Mouse (Mus musculus) brown adipose tissue, adult 24 weeks (tissue): ENCODE data around the gene Dusp6. TPM values are rescaled to one million over a fixed set of nuclear protein-coding genes. Genes with fewer than 3 reads are reported as not detected.

Source experiments
- H3K27ac ChIP-seq: fragments of 200-500 bp; replicated peaks from 2 replicates; pipeline ENCODE4 v1.5.1; 2012; ENCODE audit warnings: low read depth, mild to moderate bottlenecking, low read length
- H3K4me1 ChIP-seq: fragments of 200-500 bp; 2 replicates; pipeline ENCODE4 v1.6.1; 2012; ENCODE audit warnings: low read length, mixed read lengths; ENCODE audit not compliant: control insufficient read depth, insufficient read depth, insufficient read length
- H3K4me3 ChIP-seq: fragments of 200-500 bp; 2 replicates; pipeline ENCODE4 v1.5.1; 2012; ENCODE audit warnings: low read depth, mild to moderate bottlenecking, low read length, moderate library complexity; ENCODE audit not compliant: insufficient read depth
- polyA plus RNA-seq: library from polyadenylated mRNA; stranded (reverse); fragments of >200 nt; gene quantifications from 2 replicates; pipeline ENCODE4 v1.2.4, GENCODE M21; 2012; ENCODE audit not compliant: missing spikeins, insufficient read depth, insufficient read length

The Dusp6 gene
- polyA plus RNA-seq, 1 experiment, result 47.6 TPM

- H3K4me3 ChIP-seq, result peak overlapping the region; percentile 82
- H3K4me1 ChIP-seq, result peaks cover 5% of the 10 kb centered on the region
Observed at GRCm38 (mm10) chr10:99262319-99262866, 638 bp upstream of the Dusp6 start.

DNA sequence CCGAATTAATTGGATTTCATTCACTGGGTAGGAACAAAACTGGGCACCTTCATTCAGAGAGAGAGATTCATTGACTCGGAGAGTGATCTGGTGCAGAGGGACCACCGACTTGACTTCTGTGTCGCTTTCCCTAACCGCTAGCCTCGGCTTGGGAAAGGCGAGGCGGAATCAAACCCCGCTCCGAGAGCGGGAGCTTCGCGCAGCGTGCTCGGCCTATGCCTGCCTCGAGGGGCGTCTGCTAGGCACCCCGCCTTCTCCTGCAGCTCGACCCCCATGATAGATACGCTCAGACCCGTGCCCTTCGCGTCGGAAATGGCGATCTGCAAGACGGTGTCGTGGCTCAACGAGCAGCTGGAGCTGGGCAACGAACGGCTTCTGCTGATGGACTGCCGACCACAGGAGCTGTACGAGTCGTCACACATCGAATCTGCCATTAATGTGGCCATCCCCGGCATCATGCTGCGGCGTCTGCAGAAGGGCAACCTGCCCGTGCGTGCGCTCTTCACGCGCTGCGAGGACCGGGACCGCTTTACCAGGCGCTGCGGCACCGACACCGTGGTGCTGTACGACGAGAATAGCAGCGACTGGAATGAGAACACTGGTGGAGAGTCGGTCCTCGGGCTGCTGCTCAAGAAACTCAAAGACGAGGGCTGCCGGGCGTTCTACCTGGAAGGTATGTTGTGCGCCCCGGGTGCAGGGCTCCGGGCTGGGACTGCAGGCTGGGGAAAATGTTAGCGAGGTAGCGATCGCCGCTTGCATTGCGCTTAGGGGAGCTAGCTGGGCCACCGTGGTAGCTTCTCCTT lies 589 bp downstream of the Dusp6 start:
- Histone ChIP-seq H3K27ac (peak overlapping the region; percentile 83), H3K4me1 (peaks cover 6% of the 10 kb centered on the region), H3K4me3 (peak overlapping the region; percentile 82)

More at GRCm38 (mm10) chr10:99262319-99262866, 638 bp upstream of the Dusp6 start:
- H3K27ac ChIP-seq, result peak overlapping the region; percentile 98

DNA sequence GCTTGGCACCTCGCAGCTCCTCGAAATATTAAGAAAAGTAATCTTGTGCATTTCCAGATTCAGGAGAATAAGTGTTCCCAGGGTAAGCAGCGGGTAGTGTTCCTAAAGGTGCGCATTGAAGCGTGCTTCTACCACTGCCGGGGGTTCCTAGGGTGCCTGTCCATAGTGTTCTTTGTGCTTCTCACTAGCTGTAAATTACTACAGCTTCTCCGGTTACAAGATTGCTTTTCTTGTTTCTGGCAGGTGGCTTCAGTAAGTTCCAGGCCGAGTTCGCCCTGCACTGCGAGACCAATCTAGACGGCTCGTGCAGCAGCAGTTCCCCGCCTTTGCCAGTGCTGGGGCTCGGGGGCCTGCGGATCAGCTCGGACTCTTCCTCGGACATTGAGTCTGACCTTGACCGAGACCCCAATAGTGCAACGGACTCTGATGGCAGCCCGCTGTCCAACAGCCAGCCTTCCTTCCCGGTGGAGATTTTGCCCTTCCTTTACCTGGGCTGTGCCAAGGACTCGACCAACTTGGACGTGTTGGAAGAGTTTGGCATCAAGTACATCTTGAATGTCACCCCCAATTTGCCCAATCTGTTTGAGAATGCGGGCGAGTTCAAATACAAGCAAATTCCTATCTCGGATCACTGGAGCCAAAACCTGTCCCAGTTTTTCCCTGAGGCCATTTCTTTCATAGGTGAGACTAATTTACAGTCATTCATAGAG lies 1.4 kb downstream of the Dusp6 start:
- peak overlapping the region; percentile 82 for H3K4me3 ChIP-seq
- H3K4me1 ChIP-seq, result peaks cover 11% of the 10 kb centered on the region
- peak overlapping the region; percentile 83 for H3K27ac ChIP-seq

GRCm38 (mm10) chr10:99265011-99265694 lies 2.1 kb downstream of the Dusp6 start:
- peak overlapping the region; percentile 82 for H3K4me3 ChIP-seq

GRCm38 (mm10) chr10:99266025-99266424 lies 3.0 kb downstream of the Dusp6 start:
- Histone ChIP-seq H3K27ac (peak overlapping the region; percentile 93), H3K4me3 (peak overlapping the region; percentile 82), H3K4me1 (peaks cover 16% of the 10 kb centered on the region)

More at GRCm38 (mm10) chr10:99265011-99265694, 2.1 kb downstream of the Dusp6 start:
- peaks cover 14% of the 10 kb centered on the region for H3K4me1 ChIP-seq
- peak overlapping the region; percentile 93 for H3K27ac ChIP-seq

DNA sequence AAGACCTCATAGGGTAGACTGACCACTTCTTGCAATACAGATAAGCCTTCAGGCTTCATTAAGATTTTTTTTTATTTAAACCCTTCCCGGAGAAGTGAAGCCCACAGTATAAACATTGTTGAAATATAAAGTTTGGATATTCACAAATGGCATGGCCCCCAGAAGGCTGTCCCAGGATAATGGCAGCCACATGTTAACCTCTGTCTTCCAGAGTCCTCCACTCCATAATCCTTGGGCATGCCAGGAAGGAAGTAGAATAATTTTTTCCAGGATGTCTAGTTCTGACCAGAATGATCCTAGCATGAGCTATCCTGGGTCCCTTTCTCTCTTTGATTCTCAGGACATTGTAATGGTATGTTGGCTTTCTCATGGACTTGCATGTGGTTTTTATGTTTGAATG lies 4.6 kb downstream of the Dusp6 start:
- peak overlapping the region; percentile 90 for H3K27ac ChIP-seq
- H3K4me1 ChIP-seq, result peaks cover 20% of the 10 kb centered on the region
- H3K4me3 ChIP-seq, result no peak overlapping the region

DNA sequence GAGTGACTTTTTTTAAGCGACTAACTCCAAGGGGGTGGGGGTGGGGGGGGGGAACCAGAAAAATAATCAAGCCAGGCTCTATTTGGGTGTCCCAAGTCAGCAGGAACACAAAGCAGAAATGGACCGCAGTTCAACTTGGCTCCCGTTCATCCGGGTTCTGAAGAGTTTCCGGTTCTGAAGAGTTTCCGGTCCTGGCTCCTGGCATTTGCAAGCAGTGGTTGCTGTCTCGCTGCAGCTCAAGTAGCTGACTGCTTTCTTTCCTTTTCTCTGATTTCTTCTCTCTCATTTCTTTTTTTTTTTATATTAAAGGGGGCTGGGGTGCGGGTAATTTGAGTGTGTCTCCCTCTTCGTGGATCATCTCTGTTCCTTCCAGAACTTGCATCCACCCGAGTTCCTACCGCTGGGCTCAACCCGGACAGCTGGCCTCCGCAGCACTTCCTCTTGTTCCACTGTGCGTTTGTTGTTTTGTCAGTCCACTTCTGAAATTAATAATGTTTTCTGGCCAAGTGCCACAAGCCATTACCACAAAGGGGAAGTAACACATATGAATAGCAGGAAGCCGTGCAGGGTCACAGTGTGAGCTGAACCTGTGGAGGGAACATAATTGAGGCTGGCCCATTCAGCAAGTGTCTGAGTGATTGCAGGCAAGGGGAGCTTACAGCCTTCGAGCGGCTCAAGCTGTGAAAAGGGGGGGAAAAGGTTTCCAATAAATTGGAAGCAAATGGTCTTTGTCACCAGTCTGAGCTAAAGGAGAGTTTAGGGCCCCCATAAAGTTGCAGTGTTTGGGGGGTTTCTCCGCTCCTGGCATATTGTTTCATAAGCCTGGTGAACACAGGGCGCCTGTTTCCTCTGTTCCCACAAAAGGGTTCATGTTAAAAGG lies 5.6 kb downstream of the Dusp6 start:
- Histone ChIP-seq H3K27ac (peak overlapping the region; percentile 90), H3K4me1 (peaks cover 26% of the 10 kb centered on the region), H3K4me3 (peak overlapping the region; percentile 41)

GRCm38 (mm10) chr10:99269301-99269701 lies 6.3 kb downstream of the Dusp6 start:
- H3K4me3 ChIP-seq, result no peak overlapping the region; the same call in 1 of the 2 replicates
- H3K27ac ChIP-seq, result peak overlapping the region; percentile 90
- peaks cover 26% of the 10 kb centered on the region for H3K4me1 ChIP-seq

DNA sequence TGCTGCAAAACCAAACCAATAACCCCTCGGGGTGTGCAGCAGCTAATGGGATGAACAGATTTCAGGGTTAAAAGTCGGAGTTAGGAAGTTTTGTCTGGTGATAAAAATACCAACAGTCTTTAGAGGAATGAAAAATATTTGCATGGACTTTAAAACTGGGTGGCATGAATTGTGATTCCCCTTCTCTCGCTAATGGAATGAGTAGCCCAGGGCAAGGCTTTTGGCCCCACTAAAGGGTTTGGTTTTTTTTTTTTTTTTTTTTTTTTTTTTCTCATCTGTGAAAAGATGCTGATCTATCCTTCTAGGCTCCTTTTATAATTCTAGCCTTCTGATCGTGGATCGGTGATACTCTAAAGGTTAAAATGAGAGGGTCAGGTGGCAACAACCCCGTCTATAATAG lies 6.7 kb downstream of the Dusp6 start:
- Histone ChIP-seq H3K4me1 (peaks cover 28% of the 10 kb centered on the region), H3K4me3 (no peak overlapping the region), H3K27ac (peak overlapping the region; percentile 90)

DNA sequence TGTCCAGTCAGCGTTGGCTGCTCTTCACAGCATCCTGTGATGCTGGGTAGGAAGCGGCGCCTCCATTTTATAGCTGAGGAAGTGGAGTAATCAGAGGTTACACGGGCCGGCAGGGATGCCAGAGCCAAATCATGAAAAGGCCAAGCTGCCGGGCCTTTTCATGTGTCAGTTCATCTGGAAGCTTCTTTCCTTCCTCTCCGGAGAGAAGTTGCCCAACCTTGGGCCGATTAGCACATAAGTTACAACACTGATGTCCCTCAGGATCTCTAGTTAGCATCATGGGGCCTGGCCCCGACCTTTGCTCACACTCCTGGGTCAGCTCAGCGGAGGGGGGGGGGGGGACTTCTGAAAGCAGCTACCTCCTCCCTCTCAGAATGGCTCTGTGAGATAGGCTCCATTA lies 7.4 kb downstream of the Dusp6 start:
- Histone ChIP-seq H3K4me1 (peaks cover 30% of the 10 kb centered on the region), H3K27ac (peak overlapping the region; percentile 91), H3K4me3 (no peak overlapping the region)

GRCm38 (mm10) chr10:99271016-99271415 lies 8.0 kb downstream of the Dusp6 start:
- H3K4me3 ChIP-seq, result no peak overlapping the region

DNA sequence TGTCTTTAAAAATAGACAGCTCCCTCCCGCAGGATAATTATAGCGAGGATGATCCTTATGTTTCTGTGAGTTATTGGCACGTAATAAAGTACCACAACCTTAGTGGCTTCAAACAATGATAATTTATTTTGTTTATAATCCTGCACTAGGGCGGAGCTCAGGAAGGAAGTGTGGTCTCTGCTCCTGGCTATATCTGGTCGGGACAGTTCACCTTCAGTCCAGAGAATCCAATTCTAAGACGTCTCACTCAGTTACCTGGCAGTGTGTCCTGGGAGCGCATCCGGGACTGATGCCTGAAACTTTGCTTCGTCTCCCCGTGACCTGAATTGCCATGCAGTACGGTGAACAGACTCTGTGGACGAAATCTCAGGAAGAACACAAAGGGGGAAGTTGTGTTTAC lies 10.0 kb downstream of the Dusp6 start:
- no peak overlapping the region for H3K4me3 ChIP-seq
- H3K27ac ChIP-seq, result peak overlapping the region; percentile 30; the same call in 1 of the 2 replicates
- H3K4me1 ChIP-seq, result peaks cover 26% of the 10 kb centered on the region

More at GRCm38 (mm10) chr10:99271016-99271415, 8.0 kb downstream of the Dusp6 start:
- peak overlapping the region; percentile 91 for H3K27ac ChIP-seq
- peaks cover 28% of the 10 kb centered on the region for H3K4me1 ChIP-seq

DNA sequence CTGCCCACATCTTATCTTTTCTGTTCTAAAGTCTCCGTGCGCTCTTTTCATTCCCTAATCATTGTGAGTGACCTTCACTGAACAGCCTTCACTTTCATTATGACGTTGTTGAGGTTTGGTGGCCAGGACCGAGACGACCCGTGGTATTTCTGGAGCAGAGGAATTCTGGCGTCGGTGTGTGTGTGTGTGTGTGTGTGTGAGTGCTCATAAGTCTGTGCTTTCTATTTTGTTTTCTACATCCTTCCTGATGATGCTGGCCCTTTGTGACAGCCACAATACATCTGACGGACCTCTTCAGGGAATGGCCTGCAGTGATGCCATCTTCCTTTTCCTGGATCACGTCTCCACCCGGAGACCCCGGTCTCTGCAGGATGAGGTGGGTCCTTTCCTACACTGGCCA lies 11.6 kb downstream of the Dusp6 start:
- Histone ChIP-seq H3K4me3 (no peak overlapping the region), H3K27ac (peak overlapping the region; percentile 19), H3K4me1 (peaks cover 18% of the 10 kb centered on the region; the same call in 1 of the 2 replicates)
